Mouse (Mus musculus) kidney, adult 10 weeks (tissue): Measurements from ENCODE around the gene Mtch2. TPM values are rescaled to one million over a fixed set of nuclear protein-coding genes. Genes with fewer than 3 reads are reported as not detected.

ENCODE experiments used
- polyA plus RNA-seq: library from polyadenylated mRNA; stranded (reverse); fragments of 350-450 nt; fragmentation: Illumina TruSeq; extraction: RNeasy Lipid Tissue Mini Kit (QIAGEN cat#74804); gene quantifications from one replicate; pipeline ENCODE4 v1.2.3, GENCODE M21; 2014; ENCODE audit warnings: low read depth, low replicate concordance

Mtch2 gene
- polyA plus RNA-seq, result 626 TPM

GRCm38 (mm10) chr2:90846955-90847680 is at the start of gene Mtch2:
TSS of gene Mtch2 (plus strand) at chr2:90847155.

GRCm38 (mm10) chr2:90885218-90886041 is 38.5 kb downstream of the Mtch2 start, which contains the start of gene C1qtnf4:
TSS of gene C1qtnf4 (plus strand) at chr2:90885860.

GRCm38 (mm10) chr2:90904076-90904855 is 57.3 kb downstream of the Mtch2 start, which contains the start of the genes Kbtbd4 and Ndufs3:
TSS of gene Kbtbd4 (plus strand) at chr2:90904740.
TSS of gene Ndufs3 (minus strand) at chr2:90904827.

Other genes with a start within 250 kb of the Mtch2 start
- 14.9 TPM for gene Nup160, start 169.9 kb upstream of the Mtch2 start, polyA plus RNA-seq
- 45.9 TPM for gene Fnbp4, start 101.8 kb upstream of the Mtch2 start, polyA plus RNA-seq
- gene Agbl2, start 64.4 kb upstream of the Mtch2 start, polyA plus RNA-seq, result 0.49 TPM
- gene C1qtnf4, start 38.7 kb downstream of the Mtch2 start, polyA plus RNA-seq, result not detected
- 12.0 TPM for gene Kbtbd4, start 57.6 kb downstream of the Mtch2 start, polyA plus RNA-seq
- 335 TPM for gene Ndufs3, start 57.7 kb downstream of the Mtch2 start, polyA plus RNA-seq
- 76.2 TPM for gene Celf1, start 93.2 kb downstream of the Mtch2 start, polyA plus RNA-seq
- not detected for gene Rapsn, start 188.5 kb downstream of the Mtch2 start, polyA plus RNA-seq
- 173 TPM for gene Psmc3, start 206.9 kb downstream of the Mtch2 start, polyA plus RNA-seq
- gene Slc39a13, start 223.3 kb downstream of the Mtch2 start, polyA plus RNA-seq, result 4.7 TPM
- 1.9 TPM for gene Spi1, start 235.2 kb downstream of the Mtch2 start, polyA plus RNA-seq